Mouse (Mus musculus): Measurements from ENCODE around the gene Aldh1a2.

Gene Aldh1a2

DNA sequence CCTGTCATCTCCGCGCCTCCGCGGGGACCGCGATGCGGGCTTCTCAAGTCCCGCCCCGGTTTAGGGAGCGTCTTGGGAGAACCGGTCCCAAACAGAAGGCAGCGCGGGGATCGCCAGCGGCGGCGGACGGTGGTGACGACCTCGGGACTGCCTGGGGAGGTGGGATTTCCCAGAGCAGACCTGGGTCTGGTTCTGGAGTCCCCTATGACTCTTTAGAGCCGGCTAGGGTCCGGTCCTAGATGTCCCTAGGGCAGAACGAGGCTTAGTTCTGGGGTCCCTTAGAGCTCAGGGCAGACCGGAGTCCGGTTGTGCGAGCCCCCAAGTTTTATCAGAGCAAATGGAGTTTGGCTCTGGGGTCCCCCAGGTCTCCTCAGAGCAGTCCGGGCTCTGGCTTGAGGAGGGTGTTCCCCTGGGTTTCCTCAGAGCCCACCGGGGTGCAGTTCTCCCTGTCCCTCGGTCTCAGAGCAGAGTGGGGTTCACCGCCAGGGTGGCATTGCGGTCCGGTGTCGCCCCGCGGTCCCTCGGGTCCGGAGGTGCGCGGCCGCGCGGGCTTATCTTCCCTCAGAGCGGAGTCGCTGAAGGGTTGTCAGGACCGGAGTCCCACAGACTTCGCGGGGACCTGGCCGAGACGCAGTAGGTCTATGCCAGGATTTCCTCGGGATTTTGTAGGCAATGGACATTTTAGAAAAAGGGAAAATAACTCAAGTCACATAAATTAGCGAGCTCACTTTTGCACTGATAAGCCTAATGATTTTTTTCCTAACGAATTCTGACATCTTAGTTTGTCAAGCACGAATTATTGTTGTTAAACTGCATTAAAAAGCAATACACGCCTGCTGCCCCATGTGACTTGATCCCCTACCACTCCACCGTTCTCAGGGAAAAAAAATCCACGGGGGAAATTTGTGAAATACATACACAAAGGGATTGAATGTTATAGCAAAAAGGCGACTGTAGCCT, 727 bp downstream of the Aldh1a2 start:
- DNase-seq (ENCODE audit: low read depth in 1 of 2, low spot score in 2 of 2): no peak

DNA sequence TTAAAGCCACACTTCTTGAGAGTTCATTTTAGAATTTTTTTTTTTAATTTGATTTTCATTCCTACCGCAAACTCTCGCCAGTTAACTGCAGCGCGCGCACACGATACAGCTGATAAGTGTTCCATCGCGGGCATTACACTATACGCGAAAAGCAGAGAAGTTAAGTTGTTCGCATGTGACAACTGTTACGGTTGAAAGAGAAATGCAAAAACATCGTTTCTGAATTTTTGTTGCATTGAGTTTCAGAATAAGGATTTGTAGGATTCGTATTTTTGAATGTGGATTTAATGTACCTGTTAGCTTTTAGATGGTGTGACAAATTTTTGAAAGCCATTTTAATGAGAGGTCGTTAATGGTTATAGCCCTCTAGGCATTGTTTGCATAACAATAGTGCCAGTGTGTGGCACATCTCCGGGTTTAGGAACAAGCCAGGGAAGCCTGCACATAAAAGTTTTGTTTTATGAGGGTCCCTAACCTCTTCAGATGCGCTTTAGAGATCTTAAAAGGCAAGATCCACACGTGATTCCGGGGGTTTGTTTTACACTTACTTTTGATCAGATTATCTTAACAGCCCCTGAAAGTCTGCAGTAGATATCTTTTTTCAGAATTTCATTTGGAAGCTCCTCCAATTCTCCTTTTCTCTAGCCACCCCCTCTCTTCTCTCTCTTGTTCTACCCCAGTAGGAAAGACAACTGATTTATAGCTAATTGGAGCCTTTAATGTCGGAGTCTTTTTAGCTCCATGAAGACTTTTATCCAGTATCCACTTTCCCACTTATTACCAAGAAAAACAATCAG, 1.6 kb downstream of the Aldh1a2 start:
- DNase-seq (ENCODE audit: low read depth in 1 of 2, low spot score in 2 of 2): no peak

DNA sequence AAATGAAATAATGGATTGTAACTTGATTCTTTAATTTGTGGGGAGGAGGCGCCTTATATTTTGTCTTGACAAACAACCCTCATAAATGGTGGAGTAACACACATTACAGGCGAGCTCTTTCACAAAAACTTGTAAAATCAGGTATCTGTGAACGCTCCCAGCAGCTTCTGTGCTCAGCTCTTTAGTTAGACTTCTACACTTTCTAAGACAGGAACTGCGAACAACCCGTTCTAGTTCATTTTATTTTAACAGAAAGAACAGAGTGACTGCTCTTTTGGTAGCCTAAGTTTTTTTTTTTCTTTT, 2.2 kb downstream of the Aldh1a2 start:
- no peak for DNase-seq (ENCODE audit: low read depth in 1 of 2, low spot score in 2 of 2)

DNA sequence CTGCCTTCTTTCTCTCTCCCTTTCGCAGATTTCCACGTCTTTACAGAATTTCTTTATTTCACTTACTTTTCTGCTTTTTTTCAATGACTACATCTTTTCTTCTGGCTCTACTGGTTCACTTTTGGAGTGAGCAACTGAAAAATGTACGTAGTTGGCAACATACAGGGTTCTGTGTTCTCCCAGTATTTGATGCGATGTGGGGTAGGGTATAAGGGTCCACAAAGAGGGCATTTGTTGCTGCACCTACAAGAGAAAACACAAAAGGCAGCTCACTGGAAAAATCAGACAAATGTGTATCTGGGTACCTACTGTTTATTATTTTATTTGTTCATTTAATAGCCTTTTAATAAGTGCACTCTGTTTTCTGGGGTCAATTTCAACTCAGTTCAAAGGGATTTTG, 3.6 kb downstream of the Aldh1a2 start:
- DNase-seq (ENCODE audit: low read depth in 1 of 2, low spot score in 2 of 2): no peak

DNA sequence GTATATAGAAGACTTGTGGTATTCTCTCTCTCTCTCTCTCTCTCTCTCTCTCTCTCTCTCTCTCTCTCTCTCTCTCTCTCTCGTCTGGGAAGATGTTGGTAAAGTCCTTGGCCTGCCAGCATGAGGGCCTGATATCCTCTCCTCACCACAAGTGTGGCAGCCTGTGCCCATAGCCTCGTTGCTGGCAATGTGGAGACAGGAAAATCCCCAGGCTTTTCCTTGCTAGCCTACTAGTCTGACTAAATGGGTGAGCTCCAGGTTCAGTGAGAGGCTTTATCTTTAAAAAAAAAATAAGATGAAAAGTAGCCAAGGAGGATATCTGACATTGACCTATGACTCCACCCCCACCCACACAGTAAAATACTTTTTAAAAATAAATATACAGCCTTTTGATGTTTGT, 4.8 kb downstream of the Aldh1a2 start:
- no peak for DNase-seq (ENCODE audit: low read depth in 1 of 2, low spot score in 2 of 2)

DNA sequence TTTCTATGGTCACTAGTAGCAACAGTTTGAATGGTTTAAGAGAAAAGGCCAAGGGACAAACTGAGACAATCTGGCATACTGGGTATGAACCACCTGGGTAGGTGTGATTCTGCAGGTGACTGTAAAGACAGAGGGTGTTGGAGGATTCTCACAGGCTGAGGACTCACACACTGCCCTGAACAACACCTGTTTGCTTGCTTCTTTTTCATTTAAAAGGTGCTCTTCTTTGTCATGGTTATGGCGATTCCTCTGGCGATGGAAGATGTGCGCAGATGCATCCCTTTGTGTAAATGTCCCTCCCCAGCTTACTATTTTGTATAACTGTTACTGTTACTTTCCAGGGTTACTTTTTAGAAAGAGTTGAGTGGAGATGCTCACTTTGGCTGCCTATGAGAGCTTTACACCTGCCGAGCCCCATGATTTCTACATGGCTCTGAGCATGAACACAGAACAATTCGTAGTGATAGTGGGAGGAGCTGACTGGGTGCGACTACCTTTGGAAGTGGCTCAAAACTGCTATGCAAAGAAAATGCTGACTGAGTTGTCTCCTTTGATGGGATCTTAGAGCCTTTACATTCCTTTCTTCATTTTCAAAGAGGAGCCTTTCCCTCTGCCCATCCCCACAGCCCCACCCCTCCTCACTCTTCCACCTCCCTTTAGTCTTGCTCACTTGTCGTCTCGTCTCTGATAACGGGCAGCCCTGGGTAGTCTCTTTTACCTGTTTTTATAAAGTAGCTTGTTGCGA, 11.8 kb downstream of the Aldh1a2 start:
- DNase-seq (ENCODE audit: low read depth in 1 of 2, low spot score in 2 of 2): no peak

DNA sequence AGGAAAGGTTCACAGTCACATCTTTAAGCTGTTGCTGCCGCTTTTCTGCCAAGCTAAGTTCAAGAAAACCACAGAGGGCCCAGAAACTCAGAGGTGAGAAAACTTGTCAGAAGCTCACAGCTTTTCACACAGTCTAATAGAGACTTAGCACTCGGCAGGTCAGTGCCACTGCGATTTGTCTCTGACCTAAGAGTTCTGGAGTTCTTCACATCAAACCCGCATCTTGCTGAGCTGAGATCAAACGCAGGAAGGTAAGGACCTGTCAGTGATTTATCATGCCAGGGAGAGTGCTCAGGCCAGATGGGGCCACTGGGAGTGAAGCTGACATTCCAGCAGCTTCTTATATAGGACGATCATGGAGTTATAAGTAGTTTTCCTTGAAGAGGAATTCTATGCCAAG, 14.4 kb downstream of the Aldh1a2 start:
- no peak for DNase-seq (ENCODE audit: low read depth in 1 of 2, low spot score in 2 of 2)

DNA sequence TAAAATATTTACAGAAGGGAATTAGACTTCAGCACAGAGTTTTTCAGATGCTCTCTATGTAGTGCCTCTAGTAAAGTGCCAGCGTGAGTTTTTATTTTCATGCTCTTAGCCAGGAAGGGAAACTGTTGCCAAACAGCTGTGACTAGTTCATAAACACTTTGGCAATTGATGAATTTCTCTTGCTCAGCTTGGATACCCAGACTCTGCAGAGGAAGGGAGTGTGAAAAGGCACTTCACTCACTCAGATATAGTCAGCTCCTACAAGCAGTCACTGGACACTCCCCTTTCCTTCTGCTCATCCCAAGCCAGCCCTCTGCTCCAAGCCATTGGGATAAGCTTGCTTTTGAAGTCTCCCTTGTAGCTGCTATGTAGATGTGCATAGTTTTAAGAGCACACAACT, 21.0 kb downstream of the Aldh1a2 start:
- no peak for DNase-seq (ENCODE audit: low read depth in 1 of 2, low spot score in 2 of 2)

DNA sequence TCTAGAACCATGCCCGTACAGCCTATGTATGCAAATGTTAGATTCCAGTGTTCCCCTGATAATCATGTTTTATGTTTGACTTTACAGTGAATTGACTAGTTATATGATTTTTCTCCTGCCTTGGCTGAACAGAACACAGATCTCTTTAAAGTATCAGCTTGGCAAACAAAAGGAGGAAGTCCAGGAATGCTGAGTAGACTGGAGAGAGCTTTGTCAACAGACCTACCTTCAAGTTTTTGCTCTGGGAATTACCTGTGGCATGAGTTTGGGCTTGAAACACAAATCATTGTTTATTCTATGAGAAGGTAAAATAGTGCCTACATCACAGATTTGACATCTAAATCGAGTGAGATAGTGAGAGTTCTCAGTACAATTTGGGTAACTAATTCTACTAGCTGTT, 24.3 kb downstream of the Aldh1a2 start:
- DNase-seq (ENCODE audit: low read depth in 1 of 2, low spot score in 2 of 2): no peak

DNA sequence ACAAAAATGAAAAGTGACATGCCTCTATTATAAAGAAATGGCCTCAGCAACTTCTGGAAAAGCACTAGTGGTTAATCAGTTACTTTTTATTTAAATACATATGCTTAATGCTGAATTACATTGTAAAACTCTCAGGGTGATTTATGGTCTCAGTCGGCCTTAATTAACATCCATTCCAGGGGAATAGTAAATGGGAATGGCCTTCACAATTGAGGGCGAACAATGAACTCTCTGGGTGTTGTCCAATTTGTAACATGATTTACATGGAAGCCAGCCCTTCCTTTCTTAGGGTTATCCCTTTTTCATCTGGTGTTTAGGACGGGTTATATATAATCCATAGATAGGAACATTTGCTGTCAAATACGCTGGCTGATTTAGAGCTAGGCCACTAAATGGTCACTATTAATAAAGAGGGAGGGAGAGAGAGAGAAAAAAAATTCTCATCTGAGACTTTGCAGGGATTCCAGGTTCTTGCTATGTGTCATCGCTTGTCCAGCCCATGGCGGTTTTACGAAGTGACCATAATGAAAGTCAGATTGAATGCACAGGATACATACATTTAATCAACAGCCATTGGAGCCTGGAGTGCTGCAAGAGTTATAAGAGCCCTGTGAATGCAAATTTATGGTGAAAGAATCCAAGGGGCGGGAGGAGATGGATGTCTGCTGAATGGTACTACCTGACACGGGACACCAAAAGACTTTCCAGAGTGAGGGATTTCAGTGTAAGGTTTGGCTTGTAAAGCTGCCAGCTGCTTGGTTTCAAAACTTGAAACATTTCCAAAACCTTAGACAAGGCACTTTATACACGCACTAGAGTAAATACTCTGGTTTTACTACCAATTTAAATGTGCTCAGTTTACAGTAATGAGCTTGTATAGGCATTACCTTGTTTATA, 26.2 kb downstream of the Aldh1a2 start:
- DNase-seq (ENCODE audit: low read depth in 1 of 2, low spot score in 2 of 2): no peak

DNA sequence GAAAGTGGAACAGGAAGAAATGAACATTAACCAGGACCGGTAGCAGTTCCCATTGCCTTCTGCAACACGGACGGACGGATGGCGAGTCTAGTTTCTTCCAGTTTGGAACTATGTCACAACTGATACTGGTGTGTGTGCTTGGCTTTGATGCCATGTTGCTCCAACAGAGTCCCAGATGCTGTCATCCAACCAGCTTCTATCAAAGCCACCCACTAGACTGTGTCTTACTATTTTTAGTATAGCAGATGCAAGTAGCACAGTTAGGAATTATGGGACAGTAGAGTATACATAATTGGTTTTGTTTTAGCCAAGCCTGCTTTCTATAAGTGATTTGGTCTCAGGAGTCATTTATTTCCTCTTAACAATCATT, 26.8 kb downstream of the Aldh1a2 start:
- no peak for DNase-seq (ENCODE audit: low read depth in 1 of 2, low spot score in 2 of 2)

DNA sequence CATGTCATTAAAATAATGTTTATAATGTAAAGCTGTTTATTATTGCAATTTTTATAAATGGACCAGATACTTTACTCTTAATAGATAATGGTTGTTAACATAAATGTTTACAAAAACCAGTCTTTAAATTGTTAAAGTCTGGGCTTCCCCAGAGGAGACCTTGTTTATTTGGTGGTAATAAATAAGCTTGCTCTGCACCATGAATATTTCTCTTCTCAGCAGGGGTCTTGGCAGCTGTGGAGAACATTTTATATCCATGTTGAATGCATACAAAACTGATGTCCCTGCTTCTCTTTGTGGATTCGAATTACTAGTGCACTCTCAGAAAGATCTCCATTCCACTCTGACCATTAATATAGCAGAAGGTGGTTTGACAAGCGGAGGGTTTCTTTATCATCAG, 38.8 kb downstream of the Aldh1a2 start:
- no peak for DNase-seq (ENCODE audit: low read depth in 1 of 2, low spot score in 2 of 2)

DNA sequence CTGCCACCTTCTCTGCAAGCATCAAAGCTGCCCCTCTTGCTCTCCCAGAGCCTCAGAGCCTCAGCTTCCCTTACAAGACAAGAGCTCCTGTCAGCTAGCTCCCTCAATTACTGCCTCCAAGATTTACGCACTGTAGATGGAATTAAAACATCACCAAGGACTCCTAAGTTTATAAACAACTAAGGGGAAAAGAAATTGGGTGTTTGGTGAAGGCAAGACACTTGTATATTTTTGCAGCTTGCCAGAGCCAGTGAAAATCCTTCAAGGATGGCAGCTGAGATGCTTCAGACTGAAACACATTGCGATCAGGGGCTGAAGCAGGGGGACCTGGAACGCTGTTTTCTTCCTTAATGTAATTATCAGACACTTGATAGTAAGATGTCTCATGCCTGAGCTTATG, 47.1 kb downstream of the Aldh1a2 start:
- DNase-seq (ENCODE audit: low read depth in 1 of 2, low spot score in 2 of 2): no peak

DNA sequence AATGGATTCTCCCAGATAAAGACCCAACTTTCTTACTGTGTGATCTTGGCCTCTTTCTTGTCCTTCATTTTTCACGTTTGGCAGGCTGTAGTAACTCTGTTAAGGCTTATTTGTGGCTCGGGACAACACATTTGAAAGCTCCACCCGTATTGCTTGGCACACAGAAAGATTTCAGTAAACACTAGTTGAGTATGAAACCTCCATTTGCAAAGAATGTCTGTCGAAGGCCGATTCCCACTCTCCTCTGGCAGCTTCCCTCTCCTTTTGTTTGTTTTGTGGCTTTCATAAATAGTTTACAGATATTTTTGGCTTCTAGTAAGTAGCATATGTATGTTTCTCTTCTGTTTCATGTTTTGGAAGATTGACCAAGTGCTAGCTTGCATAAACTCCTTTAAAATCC, 54.1 kb downstream of the Aldh1a2 start:
- DNase-seq (ENCODE audit: low read depth in 1 of 2, low spot score in 2 of 2): no peak

DNA sequence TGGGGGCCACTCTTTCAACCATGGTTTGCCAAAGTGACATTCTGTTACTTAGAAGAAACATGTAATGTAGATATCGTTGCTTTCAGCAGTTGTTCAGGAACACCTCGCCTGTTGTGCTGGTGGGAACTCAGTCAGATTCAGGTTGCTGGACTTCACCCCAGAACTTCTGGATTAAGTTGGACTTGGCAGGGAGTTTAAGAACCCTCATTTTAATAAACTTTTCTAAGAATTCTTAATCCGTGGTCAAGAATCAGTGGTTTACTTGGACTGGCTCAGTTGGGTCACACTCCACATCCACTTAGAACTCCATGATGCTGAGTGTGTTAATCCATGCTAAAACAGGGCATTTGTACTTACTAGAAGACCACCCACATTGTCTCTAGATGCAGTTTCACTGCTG, 54.6 kb downstream of the Aldh1a2 start:
- DNase-seq (ENCODE audit: low read depth in 1 of 2, low spot score in 2 of 2): no peak

DNA sequence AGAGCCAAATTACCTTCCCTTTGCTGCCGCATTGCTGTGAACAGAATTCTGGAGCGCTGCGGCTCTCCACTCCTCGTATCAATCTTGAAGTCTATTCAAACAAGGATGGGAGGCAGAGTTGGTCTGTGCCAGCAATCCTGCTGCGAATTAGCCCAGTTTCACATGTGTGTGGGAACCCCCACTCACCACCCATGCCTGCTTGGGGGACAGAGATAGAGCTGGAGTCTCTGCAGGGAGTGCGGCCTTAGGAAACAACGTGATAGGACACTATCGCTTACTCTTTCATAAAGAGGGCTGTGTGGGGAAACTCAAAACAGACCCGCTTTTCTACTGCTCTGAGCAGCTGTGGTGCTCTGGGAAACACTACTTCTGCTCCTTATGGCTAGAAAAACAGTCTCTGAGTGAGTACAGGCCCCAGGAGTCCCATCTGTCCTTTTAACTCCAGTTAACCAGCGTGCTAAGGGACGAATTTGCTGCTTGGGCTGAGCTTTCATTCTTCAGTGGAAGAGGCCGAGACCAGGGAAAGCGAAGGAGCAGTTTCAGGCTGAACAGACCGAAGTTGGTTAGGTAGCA, 60.6 kb downstream of the Aldh1a2 start:
- DNase-seq (ENCODE audit: low read depth in 1 of 2, low spot score in 2 of 2): no peak

DNA sequence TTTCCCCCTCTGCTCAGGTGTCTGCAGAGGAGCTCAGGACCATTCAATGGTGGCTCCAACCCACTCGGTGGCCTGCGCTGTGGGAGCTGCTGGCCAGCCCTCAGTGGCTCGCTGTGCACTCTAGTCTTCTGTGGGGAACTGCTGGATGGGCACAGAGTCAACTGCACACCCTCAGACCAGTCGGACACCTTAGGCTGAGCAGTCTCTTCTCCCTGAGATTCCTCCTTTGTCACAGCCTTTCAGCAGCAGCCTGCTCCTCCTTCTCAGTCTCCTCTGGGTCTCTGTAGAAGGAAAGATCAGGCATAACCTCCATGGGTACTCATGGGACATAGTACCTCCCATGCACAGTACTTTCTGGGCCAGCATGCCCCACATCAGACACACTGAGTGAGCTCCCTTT, 63.2 kb downstream of the Aldh1a2 start:
- DNase-seq (ENCODE audit: low read depth in 1 of 2, low spot score in 2 of 2): no peak

DNA sequence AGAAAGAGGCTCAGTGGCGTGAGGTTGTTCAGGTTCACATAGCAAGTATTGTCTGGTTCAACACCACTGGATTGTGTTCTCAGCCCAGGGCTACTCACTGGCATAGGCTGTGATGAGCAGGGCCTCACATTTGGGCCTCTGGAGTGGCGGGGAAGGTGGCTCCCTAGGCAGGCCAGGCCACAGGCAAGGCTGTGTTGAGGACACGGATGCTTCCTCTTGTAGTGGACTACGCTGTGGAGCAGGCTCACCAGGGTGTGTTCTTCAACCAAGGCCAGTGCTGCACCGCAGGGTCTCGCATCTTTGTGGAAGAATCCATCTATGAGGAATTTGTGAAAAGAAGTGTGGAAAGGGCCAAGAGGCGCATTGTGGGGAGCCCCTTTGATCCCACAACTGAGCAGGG, 67.6 kb downstream of the Aldh1a2 start:
- no peak for DNase-seq (ENCODE audit: low read depth in 1 of 2, low spot score in 2 of 2)

DNA sequence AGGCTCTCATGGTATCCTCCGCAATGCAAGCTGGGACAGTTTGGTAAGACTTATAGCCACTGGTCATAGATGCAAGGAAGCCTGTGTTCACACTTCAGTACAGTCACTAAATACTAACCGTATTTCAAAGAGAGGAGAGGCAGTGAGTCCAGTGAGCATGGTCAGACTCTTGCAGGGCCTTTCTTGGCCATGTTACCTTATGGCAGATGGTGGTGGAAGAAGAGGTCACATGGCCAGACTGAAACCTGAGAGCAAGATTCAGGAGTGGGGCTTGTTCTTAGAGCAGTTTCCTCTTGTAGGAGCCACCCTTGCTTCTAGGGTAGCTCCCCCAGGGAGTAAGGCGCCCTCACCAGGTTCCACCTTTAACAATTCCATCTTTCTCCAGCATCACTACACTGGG, 69.6 kb downstream of the Aldh1a2 start:
- DNase-seq (ENCODE audit: low read depth in 1 of 2, low spot score in 2 of 2): no peak

DNA sequence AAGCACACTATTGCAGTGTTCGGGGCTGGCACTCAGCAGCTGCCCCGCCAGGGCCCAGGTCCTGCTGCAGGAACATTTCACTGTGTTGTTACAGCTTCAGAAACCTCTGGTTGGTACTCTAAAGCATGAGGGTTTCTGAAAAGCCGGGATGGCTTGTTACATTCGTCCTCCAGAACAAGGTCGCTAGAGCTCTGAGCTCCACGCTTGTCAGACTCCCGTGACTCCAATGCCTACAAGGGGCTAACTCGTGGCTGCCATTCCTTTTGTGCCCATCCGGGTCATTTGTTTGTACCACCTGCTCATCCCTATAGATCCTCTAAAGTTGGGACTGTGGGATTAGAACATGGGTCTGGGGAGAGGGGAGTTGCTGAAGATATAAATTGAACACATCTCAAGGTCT, 70.8 kb downstream of the Aldh1a2 start:
- DNase-seq (ENCODE audit: low read depth in 1 of 2, low spot score in 2 of 2): no peak

DNA sequence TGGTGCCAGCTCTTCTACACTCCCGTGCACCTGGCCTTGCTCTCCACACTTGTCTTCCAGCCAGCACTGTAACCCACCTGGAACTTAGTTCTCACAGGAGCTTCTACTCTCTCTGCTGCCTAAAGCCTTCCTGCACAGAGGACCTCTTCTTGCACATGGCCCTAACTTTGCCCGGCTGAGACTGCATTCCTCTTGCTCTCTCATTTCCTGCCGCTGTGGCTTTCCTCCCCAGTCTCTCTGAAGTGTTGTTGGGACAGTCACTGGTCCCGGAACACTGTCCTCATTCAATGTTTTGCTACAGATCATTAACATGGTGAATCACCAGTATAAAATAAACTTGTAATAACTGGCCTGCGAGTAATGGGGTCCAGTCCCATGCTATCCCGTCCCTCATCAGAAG, 73.1 kb downstream of the Aldh1a2 start:
- no peak for DNase-seq (ENCODE audit: low read depth in 1 of 2, low spot score in 2 of 2)
